Mouse (Mus musculus) embryonic facial prominence, embryonic 15.5 days (tissue): ENCODE measurements around the gene Serinc2. TPM values are rescaled to one million over a fixed set of nuclear protein-coding genes. Genes with fewer than 3 reads are reported as not detected.
A peak's percentile ranks its signal among the peaks of the same experiment; 100 is the strongest.

Experiments used
- ATAC-seq: fragments of 200-750 bp; cut with Nextera tagmentation; 2 replicates; pipeline ENCODE4 v1.8.0; 2017; ENCODE audit warnings: low read depth, moderate TSS enrichment; ENCODE audit not compliant: insufficient number of reproducible peaks, low FRiP score, low TSS enrichment
- H3K27ac ChIP-seq: fragments of 300-500 bp; sonication (generic); replicated peaks from 2 replicates; pipeline ENCODE4 v1.5.1; 2015; ENCODE audit warnings: mild to moderate bottlenecking, inconsistent platforms
- H3K27me3 ChIP-seq: fragments of 300-500 bp; sonication (generic); 2 replicates; pipeline ENCODE4 v1.6.1; 2015; ENCODE audit warnings: inconsistent platforms
- H3K36me3 ChIP-seq: fragments of 300-500 bp; sonication (generic); 2 replicates; pipeline ENCODE4 v1.6.1; 2015; ENCODE audit warnings: mild to moderate bottlenecking, inconsistent platforms
- H3K4me1 ChIP-seq: fragments of 300-500 bp; sonication (generic); 2 replicates; pipeline ENCODE4 v1.6.1; 2015; ENCODE audit warnings: inconsistent platforms
- H3K4me2 ChIP-seq: fragments of 300-500 bp; sonication (generic); replicated peaks from 2 replicates; pipeline ENCODE4 v1.6.1; 2015; ENCODE audit warnings: mild to moderate bottlenecking, inconsistent platforms
- H3K4me3 ChIP-seq: fragments of 300-500 bp; sonication (generic); replicated peaks from 2 replicates; pipeline ENCODE4 v1.5.1; 2015; ENCODE audit warnings: mild to moderate bottlenecking, inconsistent platforms
- H3K9ac ChIP-seq: fragments of 300-500 bp; sonication (generic); 2 replicates; pipeline ENCODE4 v1.6.1; 2015; ENCODE audit warnings: inconsistent platforms
- H3K9me3 ChIP-seq: fragments of 300-500 bp; sonication (generic); replicated peaks from 2 replicates; pipeline ENCODE4 v1.6.1; 2016; ENCODE audit warnings: inconsistent platforms
- WGBS: fragments of 180-500 bp; shearing (Covaris S2); methylation state at CpG from one replicate; pipeline ENCODE4 v1.1.7; 2015; 5-methylcytosine and 5-hydroxymethylcytosine counted together
- polyA plus RNA-seq: library from polyadenylated mRNA; unstranded; fragments of >200 nt; fragmentation: Nextera tagmentation; extraction: Ambion mirVana; gene quantifications from 2 replicates; pipeline ENCODE4 v1.2.1, GENCODE M21; 2015

The Serinc2 gene
- polyA plus RNA-seq, 1 experiment from 2014 or later = 108 TPM

- peak overlapping the region; percentile 86 for H3K4me2 ChIP-seq
- 1% methylated on average over 60 of the region's 62 CpGs for WGBS
- H3K9ac ChIP-seq = peak overlapping the region; percentile 74
- peak overlapping the region; percentile 82 for H3K27ac ChIP-seq
- H3K27me3 ChIP-seq = peaks cover 5% of the 10 kb centered on the region; the same call in 1 of the 2 replicates
- H3K4me1 ChIP-seq = peaks cover 17% of the 10 kb centered on the region; the same call in 1 of the 2 replicates
- H3K9me3 ChIP-seq = no peaks in the 10 kb centered on the region
- H3K36me3 ChIP-seq = no peaks in the 10 kb centered on the region
- ATAC-seq = peak; percentile 63; the same call in 1 of the 2 replicates
- peak overlapping the region; percentile 74 for H3K4me3 ChIP-seq
Observed at GRCm38 (mm10) chr4:130275016-130275822, 3.8 kb downstream of the Serinc2 start.

- under 1% methylated on average over 29 of the region's 29 CpGs for WGBS
- H3K4me3 ChIP-seq = peak overlapping the region; percentile 74
- no peaks in the 10 kb centered on the region for H3K9me3 ChIP-seq
- H3K27ac ChIP-seq = peak overlapping the region; percentile 82
- ATAC-seq = peak; percentile 77
- peaks cover 16% of the 10 kb centered on the region; the same call in 1 of the 2 replicates for H3K4me1 ChIP-seq
- H3K27me3 ChIP-seq = peaks cover 5% of the 10 kb centered on the region; the same call in 1 of the 2 replicates
- peak overlapping the region; percentile 74 for H3K9ac ChIP-seq
- no peaks in the 10 kb centered on the region for H3K36me3 ChIP-seq
- peak overlapping the region; percentile 86 for H3K4me2 ChIP-seq
Observed at GRCm38 (mm10) chr4:130274346-130275015, 4.5 kb downstream of the Serinc2 start.

GRCm38 (mm10) chr4:130273698-130274345, 5.2 kb downstream of the Serinc2 start:
- Histone ChIP-seq H3K27ac (peak overlapping the region; percentile 82), H3K4me2 (peak overlapping the region; percentile 86), H3K4me3 (peak overlapping the region; percentile 74), H3K4me1 (peaks cover 12% of the 10 kb centered on the region; the same call in 1 of the 2 replicates), H3K36me3 (no peaks in the 10 kb centered on the region), H3K9me3 (no peaks in the 10 kb centered on the region), H3K27me3 (peaks cover 5% of the 10 kb centered on the region; the same call in 1 of the 2 replicates), H3K9ac (peak overlapping the region; percentile 74)
- peak; percentile 3; the same call in 1 of the 2 replicates for ATAC-seq
- 10% methylated on average over 11 of the region's 12 CpGs for WGBS

GRCm38 (mm10) chr4:130270611-130271347, 8.2 kb downstream of the Serinc2 start:
- Histone ChIP-seq H3K4me3 (no peak overlapping the region), H3K27ac (no peak overlapping the region), H3K9me3 (no peaks in the 10 kb centered on the region), H3K36me3 (no peaks in the 10 kb centered on the region), H3K9ac (no peak overlapping the region), H3K4me2 (no peak overlapping the region), H3K27me3 (no peaks in the 10 kb centered on the region; the same call in 1 of the 2 replicates), H3K4me1 (peaks cover 28% of the 10 kb centered on the region)
- no peak for ATAC-seq
- WGBS = 77% methylated on average over 6 of the region's 6 CpGs

GRCm38 (mm10) chr4:130270089-130270488, 8.9 kb downstream of the Serinc2 start:
- H3K27me3 ChIP-seq = no peaks in the 10 kb centered on the region
- no peak overlapping the region for H3K27ac ChIP-seq
- ATAC-seq = no peak
- no peak overlapping the region for H3K9ac ChIP-seq
- H3K4me3 ChIP-seq = no peak overlapping the region
- no peaks in the 10 kb centered on the region for H3K36me3 ChIP-seq
- no peak overlapping the region for H3K4me2 ChIP-seq
- no peaks in the 10 kb centered on the region for H3K9me3 ChIP-seq
- WGBS = 91% methylated on average over 8 of the region's 8 CpGs
- H3K4me1 ChIP-seq = peaks cover 27% of the 10 kb centered on the region

GRCm38 (mm10) chr4:130268736-130269135, 10.3 kb downstream of the Serinc2 start:
- no peak overlapping the region for H3K4me2 ChIP-seq
- no peak overlapping the region for H3K9ac ChIP-seq
- no peak overlapping the region for H3K4me3 ChIP-seq
- 80% methylated on average over 10 of the region's 10 CpGs for WGBS
- H3K27ac ChIP-seq = no peak overlapping the region
- ATAC-seq = no peak
- no peaks in the 10 kb centered on the region for H3K36me3 ChIP-seq
- peaks cover 31% of the 10 kb centered on the region for H3K4me1 ChIP-seq
- no peaks in the 10 kb centered on the region for H3K27me3 ChIP-seq
- no peaks in the 10 kb centered on the region for H3K9me3 ChIP-seq

- Histone ChIP-seq H3K27me3 (no peaks in the 10 kb centered on the region), H3K36me3 (peaks cover 15% of the 10 kb centered on the region), H3K9me3 (no peaks in the 10 kb centered on the region), H3K4me1 (peaks cover 26% of the 10 kb centered on the region), H3K27ac (peak overlapping the region; percentile 17; the same call in 1 of the 2 replicates), H3K4me3 (no peak overlapping the region), H3K9ac (no peak overlapping the region), H3K4me2 (0 out of 2 replicates have a peak overlapping the region, but pooled peaks have one; percentile 26)
- ATAC-seq = no peak
- 75% methylated on average over 7 of the region's 7 CpGs for WGBS
Observed at GRCm38 (mm10) chr4:130267069-130267468, 11.9 kb downstream of the Serinc2 start.

- Histone ChIP-seq H3K4me2 (peak overlapping the region; percentile 26), H3K9me3 (no peaks in the 10 kb centered on the region), H3K36me3 (peaks cover 16% of the 10 kb centered on the region), H3K27ac (no peak overlapping the region; the same call in 1 of the 2 replicates), H3K27me3 (no peaks in the 10 kb centered on the region), H3K4me1 (peaks cover 26% of the 10 kb centered on the region), H3K4me3 (peak overlapping the region; percentile 14), H3K9ac (no peak overlapping the region)
- ATAC-seq = no peak
- 38% methylated on average over 9 of the region's 9 CpGs for WGBS
Observed at GRCm38 (mm10) chr4:130266601-130267000, 12.4 kb downstream of the Serinc2 start.

GRCm38 (mm10) chr4:130264698-130265349, 14.2 kb downstream of the Serinc2 start:
- 28% methylated on average over 24 of the region's 24 CpGs for WGBS
- H3K4me3 ChIP-seq = no peak overlapping the region
- H3K9me3 ChIP-seq = no peaks in the 10 kb centered on the region
- peaks cover 28% of the 10 kb centered on the region for H3K36me3 ChIP-seq
- H3K9ac ChIP-seq = no peak overlapping the region
- peak; percentile 47 for ATAC-seq
- peaks cover 26% of the 10 kb centered on the region for H3K4me1 ChIP-seq
- no peaks in the 10 kb centered on the region for H3K27me3 ChIP-seq
- H3K27ac ChIP-seq = no peak overlapping the region
- H3K4me2 ChIP-seq = no peak overlapping the region

GRCm38 (mm10) chr4:130264131-130264530, 14.9 kb downstream of the Serinc2 start:
- no peak overlapping the region for H3K9ac ChIP-seq
- peaks cover 35% of the 10 kb centered on the region for H3K36me3 ChIP-seq
- H3K27ac ChIP-seq = no peak overlapping the region
- H3K9me3 ChIP-seq = no peaks in the 10 kb centered on the region
- peak; percentile 45; the same call in 1 of the 2 replicates for ATAC-seq
- H3K4me3 ChIP-seq = no peak overlapping the region
- no peak overlapping the region for H3K4me2 ChIP-seq
- no peaks in the 10 kb centered on the region for H3K27me3 ChIP-seq
- H3K4me1 ChIP-seq = peaks cover 26% of the 10 kb centered on the region
- 35% methylated on average over 11 of the region's 11 CpGs for WGBS
